Mouse (Mus musculus) cerebellum, adult 11-12 months (tissue): ENCODE measurements at regions not wholly inside any gene's neighbourhood (a gene's known extent, or its start where the extent isn't known, plus 50 kb on each side); places are given as distances from the start of the nearest gene placed in this dataset.

Source experiments
- DNase-seq: peaks from one replicate; pipeline ENCODE4 v3.0.0; 2022

DNA sequence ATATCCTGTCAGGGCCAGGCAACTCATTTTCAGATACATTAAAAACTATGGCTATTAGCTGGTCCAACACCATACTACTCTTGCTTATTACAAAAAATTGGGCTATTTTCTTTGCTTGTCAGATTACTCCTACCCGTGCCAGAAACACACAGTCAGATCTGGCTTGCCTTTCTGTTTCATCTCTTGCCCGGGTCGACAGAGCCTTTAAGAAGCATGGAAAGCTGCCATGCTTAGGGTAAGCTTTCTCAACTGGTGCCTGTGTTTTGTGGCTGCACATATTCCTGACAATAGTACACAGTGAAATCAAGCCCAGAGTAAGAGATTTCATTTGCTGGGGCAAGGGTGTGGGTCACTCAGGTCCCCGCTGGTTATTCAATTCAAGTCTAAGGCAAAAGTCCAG, 162.5 kb upstream of the Cttnbp2 start:
- DNase-seq = no peak

- DNase-seq = no peak
Measured at GRCm38 (mm10) chr6:18680712-18681111, 166.1 kb upstream of the Cttnbp2 start.

GRCm38 (mm10) chr6:18682043-18682442, 166.3 kb upstream of the Lsm8 start:
- DNase-seq = no peak

DNA sequence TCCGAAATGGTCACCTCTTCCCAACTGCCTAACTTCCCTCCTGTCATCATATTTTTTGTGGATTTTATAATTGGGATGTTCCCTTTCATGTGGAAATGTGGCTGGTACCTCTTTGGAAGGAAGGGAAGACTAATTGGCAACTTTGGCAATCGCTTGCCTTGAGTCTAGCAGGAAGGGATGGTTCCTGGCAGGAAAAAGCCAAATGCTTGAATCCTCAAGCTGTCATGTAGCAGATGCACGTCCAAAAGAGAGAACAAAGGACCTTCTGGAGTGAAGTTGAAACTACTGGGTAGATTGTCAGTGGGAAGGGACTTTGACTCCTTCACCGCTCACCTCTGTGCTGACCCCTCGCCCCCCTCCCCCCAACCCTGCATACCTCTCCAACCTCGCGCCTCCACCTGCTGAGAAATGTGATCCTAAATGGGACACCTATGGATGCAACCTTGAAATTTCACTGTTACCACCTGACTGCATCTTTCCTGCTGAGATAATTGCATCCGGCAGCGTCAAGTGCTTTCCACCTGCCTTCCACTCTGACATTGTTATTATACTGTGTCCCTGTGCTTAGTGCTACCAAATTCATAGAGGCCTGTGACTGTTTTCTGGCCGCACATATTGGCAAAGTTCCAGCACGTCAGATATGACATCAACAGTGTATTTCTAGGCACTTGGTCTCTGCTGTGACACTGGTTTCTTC, 159.6 kb upstream of the Lsm8 start:
- DNase-seq = peak; percentile 76

GRCm38 (mm10) chr6:18697536-18697935, 150.8 kb upstream of the Lsm8 start:
- no peak for DNase-seq

- no peak for DNase-seq
Measured at GRCm38 (mm10) chr6:18698989-18699728, 149.2 kb upstream of the Lsm8 start.

GRCm38 (mm10) chr6:18699729-18700386, 148.5 kb upstream of the Lsm8 start:
- no peak for DNase-seq

GRCm38 (mm10) chr6:18710763-18711162, 137.6 kb upstream of the Lsm8 start:
- DNase-seq = no peak

DNA sequence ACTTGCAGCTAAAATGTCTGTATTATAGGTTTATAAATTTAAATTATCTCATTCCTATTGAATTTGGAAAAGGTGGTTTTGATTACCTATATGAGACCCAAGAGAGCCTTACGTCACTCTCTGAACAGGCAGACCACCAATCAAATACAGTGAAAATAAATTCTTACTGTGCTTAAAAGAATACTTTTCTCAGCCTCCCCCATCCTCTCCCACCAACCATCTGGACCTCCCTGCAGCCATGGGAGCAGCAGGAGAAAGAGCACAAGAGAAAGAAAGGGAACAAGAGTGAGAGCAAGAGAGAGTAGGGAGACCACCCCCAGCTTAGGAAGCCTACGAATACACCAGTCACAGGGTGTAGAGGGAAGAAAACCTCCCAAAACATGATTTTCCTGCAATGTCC, 99.5 kb upstream of the Lsm8 start:
- DNase-seq = no peak

DNA sequence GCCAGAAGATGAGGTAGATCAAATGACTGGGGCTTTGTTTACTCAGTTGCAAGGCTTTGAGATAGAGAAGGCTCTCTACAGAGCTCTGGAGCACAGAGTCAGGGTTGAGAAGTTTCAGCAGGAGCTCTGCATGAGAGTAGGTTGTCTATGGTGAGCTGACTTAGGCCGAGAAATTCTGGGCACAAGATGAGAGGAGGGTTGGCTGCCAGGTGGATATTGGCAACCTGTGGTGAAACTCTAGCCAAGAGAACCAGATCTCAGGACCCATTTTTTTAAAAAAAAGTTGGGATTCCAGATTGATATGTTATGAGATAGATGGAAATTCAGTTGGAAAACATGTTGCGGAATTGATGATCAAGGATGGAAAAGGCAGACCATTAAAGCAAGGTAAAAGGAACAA, 83.8 kb upstream of the Lsm8 start:
- DNase-seq = peak; percentile 15

- no peak for DNase-seq
Measured at GRCm38 (mm10) chr6:18795390-18795789, 53.0 kb upstream of the Lsm8 start.

DNA sequence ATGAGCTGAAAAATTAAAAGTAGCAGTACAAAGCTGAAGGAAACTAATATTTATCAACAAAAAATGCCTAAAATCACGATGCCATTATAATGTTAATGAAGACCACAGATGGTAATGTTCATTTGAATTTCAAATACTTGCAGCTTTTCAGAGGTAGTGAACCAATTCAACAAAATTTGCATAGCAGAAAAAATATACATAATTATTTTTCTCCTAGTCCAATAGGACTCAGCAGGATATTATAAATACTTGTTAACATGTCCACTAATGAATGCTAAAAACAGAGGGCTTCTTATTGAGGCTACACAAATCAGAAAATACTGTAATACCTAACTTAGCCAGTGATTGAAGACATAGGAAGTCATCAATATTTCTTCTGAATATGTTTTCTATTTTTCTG, 52.5 kb upstream of the Lsm8 start:
- no peak for DNase-seq

- no peak for DNase-seq
Measured at GRCm38 (mm10) chr6:18796540-18796939, 51.8 kb upstream of the Lsm8 start.
